Mouse (Mus musculus): ENCODE measurements around the gene S100a14. TPM values are rescaled to one million over a fixed set of nuclear protein-coding genes. Genes with fewer than 3 reads are reported as not detected.

S100a14 gene
- polyA plus RNA-seq, 1 experiment from 2014 or later: 0.40 TPM

DNA sequence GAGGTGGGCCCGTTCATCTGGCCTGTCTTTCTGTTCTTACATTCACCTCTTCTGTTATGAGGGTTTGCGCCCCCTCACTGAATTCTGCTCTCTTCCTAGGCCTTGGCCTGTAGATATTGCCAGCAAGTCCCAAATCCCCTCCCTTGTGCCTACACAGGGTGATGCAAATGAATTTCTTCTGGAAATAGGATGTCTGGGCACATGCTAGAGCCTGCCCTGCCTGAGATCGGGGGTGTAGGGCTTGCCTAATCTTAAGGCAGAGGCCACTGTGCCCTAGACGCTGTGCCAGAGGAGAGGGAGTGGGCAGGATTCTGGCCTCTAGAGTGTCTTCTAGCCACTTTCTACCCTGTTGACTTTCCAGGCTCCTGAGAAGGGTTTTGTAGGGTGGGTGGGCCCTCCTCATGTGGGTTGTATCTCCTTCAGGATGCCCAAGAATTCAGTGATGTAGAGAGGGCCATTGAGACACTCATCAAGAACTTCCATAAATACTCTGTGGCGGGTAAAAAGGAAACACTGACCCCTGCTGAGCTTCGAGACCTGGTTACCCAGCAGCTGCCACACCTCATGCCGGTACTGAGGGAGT lies 726 bp downstream of the S100a14 start:
- Histone ChIP-seq H3K4me2 (no peak overlapping the region), H3K4me3 (no peak overlapping the region), H3K9ac (no peak overlapping the region), H3K27me3 (replicated peaks) (no peaks in the 10 kb centered on the region), H3K36me3 (replicated peaks) (no peaks in the 10 kb centered on the region), H3K4me1 (no peaks in the 10 kb centered on the region), H3K27ac (no peak overlapping the region), H3K9me3 (no peaks in the 10 kb centered on the region)
- WGBS: 86% methylated on average over 7 of the region's 7 CpGs
- ATAC-seq (replicated peaks): no peak

DNA sequence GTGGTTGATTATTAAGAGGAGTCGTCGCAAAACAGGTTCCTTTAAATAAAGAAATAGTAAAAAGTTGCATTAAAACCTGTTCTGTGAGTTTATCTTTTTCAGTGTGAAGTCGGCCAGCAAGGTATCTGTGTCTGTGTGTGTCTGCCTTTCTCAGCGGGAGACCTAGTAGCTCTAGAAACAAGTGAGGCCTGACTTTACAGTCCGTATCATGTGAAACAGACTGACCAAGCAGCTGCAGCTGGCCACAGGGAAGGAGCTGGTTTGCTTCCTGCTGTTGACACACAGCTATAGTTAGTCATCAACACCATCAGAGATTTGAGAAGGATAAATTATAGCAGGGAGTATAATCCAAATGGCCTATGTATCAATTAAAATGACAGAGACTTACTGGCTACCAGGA lies 5.1 kb downstream of the S100a14 start:
- H3K9me3 ChIP-seq: no peaks in the 10 kb centered on the region
- H3K36me3 ChIP-seq (replicated peaks): no peaks in the 10 kb centered on the region
- no peak overlapping the region for H3K27ac ChIP-seq
- no peak overlapping the region for H3K4me2 ChIP-seq
- no peaks in the 10 kb centered on the region for H3K4me1 ChIP-seq
- no peak for ATAC-seq (replicated peaks)
- H3K9ac ChIP-seq: no peak overlapping the region
- H3K27me3 ChIP-seq (replicated peaks): no peaks in the 10 kb centered on the region
- 78% methylated on average over 5 of the region's 5 CpGs for WGBS
- no peak overlapping the region for H3K4me3 ChIP-seq

DNA sequence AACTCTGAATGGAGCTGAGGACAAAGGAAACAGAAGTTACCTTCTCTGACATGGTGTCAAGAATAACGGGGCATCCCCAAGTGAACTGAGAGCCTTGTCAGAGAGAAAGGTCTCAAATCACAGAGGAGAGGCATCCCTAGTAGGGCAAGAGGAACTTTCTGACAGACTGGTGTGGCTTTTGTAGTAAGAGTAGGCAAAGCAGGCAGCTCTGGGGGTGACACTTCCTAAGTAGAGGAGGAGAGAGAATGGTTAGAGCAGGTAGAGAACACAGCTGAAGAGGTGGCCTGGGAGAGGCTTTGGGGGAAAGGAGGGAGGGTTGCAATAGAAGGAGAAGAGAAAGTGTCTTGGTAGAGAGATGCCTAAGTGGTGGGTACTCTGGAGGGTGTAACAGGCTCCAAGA lies 8.8 kb downstream of the S100a14 start:
- Histone ChIP-seq H3K27me3 (replicated peaks) (no peaks in the 10 kb centered on the region), H3K4me3 (no peak overlapping the region), H3K4me1 (peaks cover under 1% of the 10 kb centered on the region; the same call in 1 of the 2 replicates), H3K36me3 (replicated peaks) (no peaks in the 10 kb centered on the region), H3K9ac (no peak overlapping the region), H3K27ac (no peak overlapping the region), H3K9me3 (no peaks in the 10 kb centered on the region), H3K4me2 (no peak overlapping the region)
- ATAC-seq (replicated peaks): no peak
- WGBS: 66% methylated on average over 1 of the region's 1 CpGs

DNA sequence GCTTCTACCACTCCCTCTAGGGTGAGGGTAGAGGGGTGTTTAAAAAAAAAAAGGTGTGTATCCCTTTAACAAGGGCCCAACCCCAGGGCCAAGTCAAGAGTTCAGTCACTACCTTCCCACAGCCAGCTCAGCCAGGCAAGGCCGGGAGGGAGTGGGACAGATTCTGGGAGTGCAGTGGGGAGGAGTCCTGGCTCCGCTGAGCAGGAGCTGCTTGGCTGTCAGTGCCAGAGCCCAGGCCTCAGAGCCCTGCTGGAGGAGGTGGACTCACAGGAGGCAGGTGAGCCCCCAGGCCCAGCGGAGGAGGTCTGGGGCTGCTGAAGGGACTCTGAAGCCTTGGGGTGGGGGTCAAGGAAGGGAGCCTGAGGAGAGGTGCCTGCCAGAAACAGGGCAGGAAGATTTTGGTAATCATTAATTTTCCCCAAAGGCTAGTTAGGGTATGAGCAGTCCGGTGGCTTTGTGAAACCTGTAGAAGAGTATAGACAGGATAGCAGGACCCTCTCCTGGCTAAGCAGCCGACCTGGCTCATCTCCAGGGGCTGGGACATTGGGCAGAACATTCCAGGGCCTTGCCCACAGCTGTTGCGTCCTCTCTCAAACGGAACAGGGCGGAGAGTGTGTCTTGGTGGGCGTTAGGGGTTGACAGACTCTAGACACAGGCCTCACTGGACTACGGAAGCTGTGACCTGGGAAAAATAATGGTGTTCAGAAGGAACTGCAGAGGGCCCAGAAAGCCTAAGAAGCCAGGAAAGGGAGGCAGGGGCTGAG lies 10.7 kb downstream of the S100a14 start, which contains the start of gene S100a16:
S100a16 (plus strand) TSS at position 114 of the 764 bp plus-strand sequence.
- Histone ChIP-seq H3K36me3 (replicated peaks) (no peaks in the 10 kb centered on the region), H3K27me3 (replicated peaks) (no peaks in the 10 kb centered on the region), H3K27ac (no peak within 1 kb of the TSS), H3K4me1 (peaks cover 9% of the 10 kb centered on the region), H3K4me2 (no peak within 1 kb of the TSS), H3K9ac (no peak within 1 kb of the TSS), H3K9me3 (no peaks in the 10 kb centered on the region), H3K4me3 (no peak within 1 kb of the TSS)
- 50% methylated on average over 10 of the region's 10 CpGs for WGBS
- no peak for ATAC-seq (replicated peaks)

DNA sequence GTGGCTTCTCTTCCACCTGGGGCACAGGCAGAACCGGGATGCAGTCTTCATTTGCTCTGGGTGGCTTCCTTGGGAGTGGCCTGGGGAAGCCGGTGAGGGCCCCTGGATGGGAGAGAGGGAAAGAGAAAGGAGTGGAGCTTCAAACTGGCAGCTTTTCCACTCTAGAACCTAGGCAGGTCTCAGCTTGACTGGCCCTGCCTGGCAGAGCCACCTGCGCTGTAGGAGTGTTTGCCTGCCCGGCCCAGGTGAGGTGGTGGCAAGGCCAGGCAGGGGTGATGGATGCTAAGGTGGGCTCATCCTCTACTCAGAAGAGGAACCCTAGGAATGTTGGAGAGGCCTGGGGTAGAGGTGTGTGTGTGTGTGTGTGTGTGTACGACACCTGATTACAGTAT lies 11.2 kb downstream of the S100a14 start:
- no peaks in the 10 kb centered on the region for H3K9me3 ChIP-seq
- WGBS: 87% methylated on average over 5 of the region's 5 CpGs
- H3K36me3 ChIP-seq (replicated peaks): no peaks in the 10 kb centered on the region
- H3K4me3 ChIP-seq: no peak overlapping the region
- H3K4me1 ChIP-seq: peaks cover 9% of the 10 kb centered on the region
- no peak overlapping the region for H3K4me2 ChIP-seq
- no peak for ATAC-seq (replicated peaks)
- no peaks in the 10 kb centered on the region for H3K27me3 ChIP-seq (replicated peaks)
- H3K9ac ChIP-seq: no peak overlapping the region
- H3K27ac ChIP-seq: no peak overlapping the region

DNA sequence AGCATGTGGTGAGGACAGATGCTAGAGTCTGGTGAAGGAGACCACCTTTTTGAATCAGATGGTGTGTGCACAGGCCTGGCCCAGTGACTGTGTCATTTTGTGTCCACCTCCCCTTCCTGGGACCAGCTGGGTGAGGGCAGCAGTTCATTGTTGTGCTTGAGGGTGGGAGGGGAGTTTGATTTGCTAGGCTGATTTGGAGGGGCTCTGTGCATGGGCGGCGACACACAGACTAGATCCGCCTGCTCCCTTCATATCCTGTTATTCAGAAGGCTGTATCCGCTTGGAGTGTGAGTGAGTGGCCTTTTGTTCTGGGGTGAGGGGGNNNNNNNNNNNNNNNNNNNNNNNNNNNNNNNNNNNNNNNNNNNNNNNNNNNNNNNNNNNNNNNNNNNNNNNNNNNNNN lies 14.2 kb downstream of the S100a14 start:
- H3K27ac ChIP-seq: no peak overlapping the region
- no peak overlapping the region for H3K4me3 ChIP-seq
- no peak overlapping the region for H3K4me2 ChIP-seq
- 16% methylated on average over 4 of the region's 4 CpGs for WGBS
- no peaks in the 10 kb centered on the region for H3K9me3 ChIP-seq
- peaks cover 9% of the 10 kb centered on the region for H3K4me1 ChIP-seq
- ATAC-seq (replicated peaks): peak; percentile 70
- no peaks in the 10 kb centered on the region for H3K27me3 ChIP-seq (replicated peaks)
- no peaks in the 10 kb centered on the region for H3K36me3 ChIP-seq (replicated peaks)
- no peak overlapping the region for H3K9ac ChIP-seq

DNA sequence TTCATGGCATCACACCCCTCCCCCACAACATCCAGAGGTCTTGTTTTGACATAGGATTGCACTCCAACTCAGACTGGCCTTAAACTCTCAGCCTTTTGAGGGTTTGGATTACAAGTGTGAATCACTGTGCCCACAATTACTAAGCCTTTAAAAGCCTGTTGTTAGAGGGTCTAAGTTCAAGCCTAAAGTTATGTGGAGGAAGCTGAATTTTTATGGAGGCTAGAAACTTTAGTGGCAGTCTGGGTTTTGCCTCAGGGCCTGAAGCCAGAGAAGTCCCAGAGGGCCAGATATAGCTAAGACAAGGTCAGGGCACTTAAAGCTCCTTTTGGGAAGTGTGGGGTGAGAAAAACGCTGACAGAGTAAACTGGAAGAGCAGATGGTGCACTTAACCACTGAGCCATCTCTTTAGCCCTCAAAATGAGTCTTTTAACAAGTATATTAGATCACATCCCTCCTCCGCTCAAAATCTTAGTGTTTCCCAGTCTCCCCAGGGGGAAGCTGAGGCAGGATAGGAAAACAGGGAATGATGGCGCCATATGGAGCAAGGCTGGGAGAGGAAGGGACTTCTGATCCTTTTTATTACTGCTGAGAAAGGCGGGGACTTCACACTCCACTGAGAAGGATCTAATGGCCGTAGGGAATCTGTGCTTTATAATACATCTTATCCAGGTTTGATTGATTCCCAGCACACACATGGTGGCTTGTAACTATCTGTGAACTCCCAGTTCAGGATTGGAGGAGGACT lies 23.2 kb downstream of the S100a14 start:
- Histone ChIP-seq H3K4me1 (no peaks in the 10 kb centered on the region), H3K27ac (no peak overlapping the region), H3K9ac (no peak overlapping the region), H3K4me3 (no peak overlapping the region), H3K36me3 (replicated peaks) (no peaks in the 10 kb centered on the region), H3K4me2 (no peak overlapping the region), H3K9me3 (no peaks in the 10 kb centered on the region), H3K27me3 (replicated peaks) (no peaks in the 10 kb centered on the region)
- 59% methylated on average over 5 of the region's 5 CpGs for WGBS
- no peak for ATAC-seq (replicated peaks)

DNA sequence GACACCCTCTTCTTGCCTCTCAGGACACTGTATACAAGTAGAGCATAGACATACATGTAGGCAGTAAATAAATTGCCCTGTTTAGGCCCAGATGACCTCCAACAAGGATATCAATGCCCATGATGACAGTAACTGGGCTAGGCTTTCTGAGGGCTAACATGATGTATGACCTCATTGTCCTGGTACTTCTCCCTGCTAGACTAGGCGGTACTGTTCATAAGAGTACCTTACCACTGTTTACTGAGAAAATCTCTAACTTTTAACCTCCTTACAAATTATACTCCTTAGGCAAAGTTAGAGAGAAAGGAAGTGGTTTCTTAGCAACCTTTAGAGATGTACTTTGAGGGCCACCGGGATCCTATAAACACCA lies 23.8 kb downstream of the S100a14 start:
- Histone ChIP-seq H3K27ac (no peak overlapping the region), H3K9ac (no peak overlapping the region), H3K27me3 (replicated peaks) (no peaks in the 10 kb centered on the region), H3K36me3 (replicated peaks) (no peaks in the 10 kb centered on the region), H3K9me3 (no peaks in the 10 kb centered on the region), H3K4me2 (no peak overlapping the region), H3K4me3 (no peak overlapping the region), H3K4me1 (no peaks in the 10 kb centered on the region)
- 92% methylated on average over 2 of the region's 2 CpGs for WGBS
- ATAC-seq (replicated peaks): no peak

DNA sequence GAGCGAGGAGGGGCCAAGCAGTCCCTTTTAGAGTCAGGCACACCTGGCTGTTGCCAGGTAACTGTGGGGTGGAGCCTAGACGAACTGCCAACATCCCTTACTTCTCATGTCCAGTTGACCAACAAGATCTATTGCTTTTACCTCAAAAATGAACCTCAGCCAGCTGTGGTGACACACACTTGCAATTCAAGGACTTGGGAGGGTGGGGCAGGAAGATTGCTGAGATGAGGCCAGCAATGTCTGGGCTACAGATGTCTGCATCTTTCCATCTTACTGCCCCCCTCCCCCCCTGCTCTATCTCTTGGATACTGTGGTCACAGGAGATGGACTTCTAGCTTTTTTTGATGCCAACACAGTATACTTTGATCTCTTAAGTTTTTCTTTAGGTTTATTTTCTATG lies 25.6 kb downstream of the S100a14 start:
- Histone ChIP-seq H3K4me1 (no peaks in the 10 kb centered on the region), H3K4me3 (no peak overlapping the region), H3K36me3 (replicated peaks) (no peaks in the 10 kb centered on the region), H3K27me3 (replicated peaks) (no peaks in the 10 kb centered on the region), H3K27ac (no peak overlapping the region), H3K9me3 (no peaks in the 10 kb centered on the region), H3K4me2 (no peak overlapping the region), H3K9ac (no peak overlapping the region)
- WGBS: 73% methylated on average over 2 of the region's 2 CpGs
- ATAC-seq (replicated peaks): no peak

DNA sequence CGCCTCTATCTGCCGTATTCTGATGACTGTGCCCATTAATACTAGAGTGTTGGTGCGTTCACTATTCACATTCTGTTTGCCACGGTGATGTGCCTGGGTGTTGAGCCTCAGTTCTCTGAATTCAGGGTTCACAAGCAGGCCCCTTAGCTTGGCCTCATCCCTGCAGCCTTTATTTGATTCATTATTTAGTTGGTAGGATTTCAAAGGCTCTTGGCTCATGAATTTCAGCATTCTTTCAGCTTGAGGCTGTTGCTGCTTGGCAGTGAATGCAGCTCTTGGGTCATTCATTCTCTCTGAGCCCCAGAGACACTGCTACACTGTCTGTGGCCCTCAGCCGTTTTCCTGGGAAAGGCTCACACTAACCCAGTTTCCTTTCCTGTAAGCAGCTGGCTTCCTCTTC lies 29.3 kb downstream of the S100a14 start:
- peak; percentile 80 for ATAC-seq (replicated peaks)
- no peak overlapping the region for H3K4me2 ChIP-seq
- H3K27me3 ChIP-seq (replicated peaks): no peaks in the 10 kb centered on the region
- no peaks in the 10 kb centered on the region for H3K36me3 ChIP-seq (replicated peaks)
- no peak overlapping the region for H3K4me3 ChIP-seq
- H3K9ac ChIP-seq: no peak overlapping the region
- no peaks in the 10 kb centered on the region for H3K4me1 ChIP-seq
- whole genome bisulfite sequencing: 34% methylated on average over 5 of the region's 5 CpGs
- H3K9me3 ChIP-seq: no peaks in the 10 kb centered on the region
- H3K27ac ChIP-seq: no peak overlapping the region

DNA sequence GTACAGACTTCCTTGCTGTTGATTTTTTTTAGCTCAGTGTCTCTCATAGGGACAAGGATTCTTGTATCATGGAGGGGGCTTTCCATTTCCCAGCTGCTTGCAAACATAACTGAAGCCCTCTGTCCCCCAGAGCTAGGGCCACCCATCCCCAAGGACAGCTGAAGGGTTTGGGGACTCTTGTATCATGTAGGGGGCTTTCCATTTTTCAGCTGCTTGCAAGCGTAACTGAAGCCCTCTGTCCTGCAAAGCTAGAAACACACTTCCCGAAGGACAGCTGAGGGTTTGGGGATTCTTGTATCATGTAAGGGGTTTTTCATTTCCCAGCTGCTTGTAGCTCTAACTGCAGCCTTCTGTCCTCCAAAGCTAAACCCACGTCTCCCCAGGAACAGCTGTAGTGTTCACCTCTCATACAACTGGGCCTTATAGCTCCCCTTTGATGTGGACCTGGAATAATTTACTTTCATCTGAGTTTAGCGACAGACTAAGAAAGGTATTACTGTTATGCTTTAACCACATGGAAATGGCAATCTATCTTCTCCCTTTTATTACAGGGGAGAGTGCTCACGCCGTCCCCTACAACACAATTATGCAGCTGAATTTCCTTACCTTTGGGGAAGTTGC lies 33.5 kb downstream of the S100a14 start, which contains the start of gene S100a3:
S100a3 (plus strand) TSS at position 571 of the 621 bp plus-strand sequence.
- no peak within 1 kb of the TSS for H3K4me3 ChIP-seq
- no peak for ATAC-seq (replicated peaks)
- H3K9ac ChIP-seq: no peak within 1 kb of the TSS
- no peak within 1 kb of the TSS for H3K27ac ChIP-seq
- no peaks in the 10 kb centered on the region for H3K9me3 ChIP-seq
- no peaks in the 10 kb centered on the region for H3K27me3 ChIP-seq (replicated peaks)
- H3K4me2 ChIP-seq: no peak within 1 kb of the TSS
- no peaks in the 10 kb centered on the region for H3K36me3 ChIP-seq (replicated peaks)
- H3K4me1 ChIP-seq: no peaks in the 10 kb centered on the region
- 86% methylated on average over 6 of the region's 6 CpGs for WGBS

DNA sequence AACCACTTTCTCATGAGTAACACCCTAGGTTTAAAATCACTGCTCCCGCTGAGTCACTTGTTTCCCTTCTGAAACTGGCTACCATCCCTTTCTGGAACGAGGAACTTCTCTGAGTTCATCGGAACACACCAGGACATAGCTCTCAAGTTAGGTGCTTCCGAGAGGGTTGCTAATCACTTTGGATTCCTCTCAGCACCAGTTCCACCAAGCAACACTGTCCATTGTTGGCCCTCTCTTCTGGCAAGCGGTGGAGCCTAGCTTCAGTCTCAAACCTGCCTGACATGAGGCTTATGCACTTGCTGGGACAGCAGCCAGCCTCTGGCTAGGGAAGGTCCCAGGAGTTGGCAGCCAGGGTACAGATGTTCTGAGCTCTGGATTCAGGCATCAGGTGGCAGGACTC lies 48.0 kb downstream of the S100a14 start:
- Histone ChIP-seq H3K9me3 (no peaks in the 10 kb centered on the region), H3K27me3 (replicated peaks) (no peaks in the 10 kb centered on the region), H3K4me2 (no peak overlapping the region), H3K9ac (no peak overlapping the region), H3K36me3 (replicated peaks) (no peaks in the 10 kb centered on the region), H3K27ac (no peak overlapping the region), H3K4me1 (no peaks in the 10 kb centered on the region), H3K4me3 (no peak overlapping the region)
- no peak for ATAC-seq (replicated peaks)
- 82% methylated on average over 5 of the region's 5 CpGs for WGBS

All from midbrain, embryonic 15.5 days (tissue).